Mouse (Mus musculus) MEL (cell line): ENCODE results near the gene Gm38431. TPM values are rescaled to one million over a fixed set of nuclear protein-coding genes. Genes with fewer than 3 reads are reported as not detected.

Source experiments
- DNase-seq: peaks from one replicate; pipeline ENCODE4 v3.0.0; 2011; ENCODE audit warnings: low read depth, low spot score
- H3K27ac ChIP-seq: 2 replicates; pipeline ENCODE4 v1.5.1; 2012; ENCODE audit warnings: low read depth, mild to moderate bottlenecking, control low read depth, low read length, moderate library complexity; ENCODE audit not compliant: control insufficient read depth
- H3K27me3 ChIP-seq, 2 experiments: fragments of 150-350 bp in 1 of 2; sonication (generic) in 1 of 2; 2 replicates each; pipeline ENCODE4 v1.6.1; 2012; ENCODE audit warnings: low read length in 2 of 2, mild to moderate bottlenecking in 2 of 2, improper control_type of control experiment in 1 of 2, moderate library complexity in 1 of 2; ENCODE audit not compliant: insufficient read depth in 2 of 2, control insufficient read depth in 1 of 2
- H3K36me3 ChIP-seq, 2 experiments: 2 replicates each; pipeline ENCODE4 v1.6.1; 2012 to 2014; ENCODE audit warnings: low read length in 2 of 2, improper control_type of control experiment in 1 of 2, inconsistent platforms in 1 of 2, mild to moderate bottlenecking in 1 of 2; ENCODE audit not compliant: insufficient read depth in 2 of 2, control insufficient read depth in 1 of 2
- H3K4me1 ChIP-seq, 2 experiments: fragments of 150-350 bp in 1 of 2; sonication (generic) in 1 of 2; 2 replicates each; pipeline ENCODE4 v1.6.1; 2012; ENCODE audit warnings: low read length in 2 of 2, improper control_type of control experiment in 1 of 2, mild to moderate bottlenecking in 1 of 2; ENCODE audit not compliant: insufficient read depth in 2 of 2, control insufficient read depth in 1 of 2
- H3K4me3 ChIP-seq, 2 experiments: fragments of 150-350 bp in 1 of 2; sonication (generic) in 1 of 2; 2 replicates each; pipeline ENCODE4 v1.5.1; 2012; ENCODE audit warnings: low read depth in 2 of 2, low read length in 2 of 2, mild to moderate bottlenecking in 2 of 2, moderate library complexity in 2 of 2, control low read depth in 1 of 2, improper control_type of control experiment in 1 of 2; ENCODE audit not compliant: control insufficient read depth in 1 of 2, insufficient read depth in 1 of 2
- H3K79me2 ChIP-seq: 2 replicates; pipeline ENCODE4 v1.6.1; 2012; ENCODE audit warnings: mild to moderate bottlenecking, low read length, moderate library complexity; ENCODE audit not compliant: control insufficient read depth, poor library complexity, insufficient read depth
- H3K9ac ChIP-seq: 2 replicates; pipeline ENCODE4 v1.6.1; 2012; ENCODE audit warnings: low read depth, mild to moderate bottlenecking, control low read depth, low read length, moderate library complexity; ENCODE audit not compliant: control insufficient read depth, poor library complexity, severe bottlenecking
- H3K9me3 ChIP-seq: fragments of 150-350 bp; sonication (generic); replicated peaks from 2 replicates; pipeline ENCODE4 v1.6.1; 2012; ENCODE audit warnings: mild to moderate bottlenecking, low read length, improper control_type of control experiment, moderate library complexity; ENCODE audit not compliant: insufficient read depth
- BHLHE40 ChIP-seq: IDR thresholded peaks from 2 replicates; pipeline ENCODE4 v1.6.1; 2012; ENCODE audit warnings: low read depth, mild to moderate bottlenecking, inconsistent platforms, low read length, improper control_type of control experiment, borderline replicate concordance
- CTCF ChIP-seq, 3 experiments: IDR thresholded peaks in 2 of 3; conservative IDR thresholded peaks in 1 of 3; 2 replicates each; pipeline ENCODE4 v1.5.1; 2011 to 2012; ENCODE audit warnings: low read length in 3 of 3, low read depth in 2 of 3, mild to moderate bottlenecking in 2 of 3, improper control_type of control experiment in 1 of 3, inconsistent platforms in 1 of 3, mixed read lengths in 1 of 3, moderate library complexity in 1 of 3; ENCODE audit not compliant: control insufficient read depth in 1 of 3, insufficient read depth in 1 of 3, poor library complexity in 1 of 3, severe bottlenecking in 1 of 3
- ELF1 ChIP-seq: IDR thresholded peaks from 2 replicates; pipeline ENCODE4 v1.6.1; 2014; ENCODE audit warnings: low read depth, mild to moderate bottlenecking, inconsistent platforms, low read length, improper control_type of control experiment, moderate library complexity
- ETS1 ChIP-seq: IDR thresholded peaks from 2 replicates; pipeline ENCODE4 v1.6.1; 2012; ENCODE audit warnings: low read depth, mild to moderate bottlenecking, inconsistent platforms, low read length, improper control_type of control experiment, moderate library complexity
- GATA1 ChIP-seq: IDR thresholded peaks from 2 replicates; pipeline ENCODE4 v1.6.1; 2011; ENCODE audit warnings: low read depth, low read length, improper control_type of control experiment
- HCFC1 ChIP-seq: IDR thresholded peaks from 2 replicates; pipeline ENCODE4 v1.6.1; 2012; ENCODE audit warnings: low read depth, mild to moderate bottlenecking, inconsistent platforms, low read length, improper control_type of control experiment, moderate library complexity
- MAFK ChIP-seq: IDR thresholded peaks from 2 replicates; pipeline ENCODE4 v1.6.1; 2011; ENCODE audit warnings: low read depth, mild to moderate bottlenecking, low read length, improper control_type of control experiment, borderline replicate concordance
- MAX ChIP-seq: IDR thresholded peaks from 2 replicates; pipeline ENCODE4 v1.6.1; 2011; ENCODE audit warnings: low read length, improper control_type of control experiment
- MAZ ChIP-seq: IDR thresholded peaks from 2 replicates; pipeline ENCODE4 v1.6.1; 2012; ENCODE audit warnings: low read depth, mild to moderate bottlenecking, inconsistent platforms, low read length, improper control_type of control experiment
- MEF2A ChIP-seq: IDR thresholded peaks from 2 replicates; pipeline ENCODE4 v1.6.1; 2014; ENCODE audit warnings: low read depth, mild to moderate bottlenecking, inconsistent platforms, low read length, improper control_type of control experiment; ENCODE audit not compliant: poor library complexity, insufficient replicate concordance, severe bottlenecking; ENCODE audit errors: extremely low read depth
- MXI1 ChIP-seq: IDR thresholded peaks from 2 replicates; pipeline ENCODE4 v1.6.1; 2011; ENCODE audit warnings: mild to moderate bottlenecking, low read depth, low read length, improper control_type of control experiment
- MYB ChIP-seq: IDR thresholded peaks from 2 replicates; pipeline ENCODE4 v1.6.1; 2011; ENCODE audit warnings: mild to moderate bottlenecking, low read depth, low read length, improper control_type of control experiment
- MYC ChIP-seq: IDR thresholded peaks from 2 replicates; pipeline ENCODE4 v1.6.1; 2011; ENCODE audit warnings: low read depth, mild to moderate bottlenecking, low read length, improper control_type of control experiment, moderate library complexity
- NRF1 ChIP-seq: IDR thresholded peaks from 2 replicates; pipeline ENCODE4 v1.6.1; 2014; ENCODE audit warnings: low read depth, mild to moderate bottlenecking, inconsistent platforms, low read length, improper control_type of control experiment, moderate library complexity; ENCODE audit not compliant: poor library complexity, insufficient read depth, severe bottlenecking
- POLR2AphosphoS2 ChIP-seq: IDR thresholded peaks from 2 replicates; pipeline ENCODE4 v1.6.1; 2011; ENCODE audit warnings: low read length, improper control_type of control experiment
- POLR2AphosphoS5 ChIP-seq: IDR thresholded peaks from 2 replicates; pipeline ENCODE4 v1.6.1; 2012; ENCODE audit warnings: low read depth, borderline replicate concordance, mild to moderate bottlenecking, inconsistent platforms, low read length, moderate library complexity, mixed read lengths
- RAD21 ChIP-seq: IDR thresholded peaks from 2 replicates; pipeline ENCODE4 v1.6.1; 2011; ENCODE audit warnings: mild to moderate bottlenecking, low read depth, low read length, improper control_type of control experiment
- SIN3A ChIP-seq: IDR thresholded peaks from 2 replicates; pipeline ENCODE4 v1.6.1; 2012; ENCODE audit warnings: low read length, improper control_type of control experiment, inconsistent platforms
- SMC3 ChIP-seq: IDR thresholded peaks from 2 replicates; pipeline ENCODE4 v1.6.1; 2011; ENCODE audit warnings: low read depth, low read length, improper control_type of control experiment
- TCF12 ChIP-seq: IDR thresholded peaks from 2 replicates; pipeline ENCODE4 v1.6.1; 2014; ENCODE audit warnings: low read depth, mild to moderate bottlenecking, inconsistent platforms, low read length, improper control_type of control experiment, moderate library complexity
- ZNF384 ChIP-seq: IDR thresholded peaks from 2 replicates; pipeline ENCODE4 v1.6.1; 2012; ENCODE audit warnings: low read depth, mild to moderate bottlenecking, inconsistent platforms, low read length, improper control_type of control experiment
- polyA plus RNA-seq, 2 experiments: library from polyadenylated mRNA; stranded (reverse) in 1 of 2; unstranded in 1 of 2; fragments of >175 nt in 1 of 2; fragments of >200 nt in 1 of 2; gene quantifications; 2 replicates each; pipeline versions ENCODE4 v1.2.1 to v1.2.4; 2012; ENCODE audit warnings: low replicate concordance in 2 of 2, low read depth in 1 of 2; ENCODE audit not compliant: insufficient read length in 2 of 2, insufficient read depth in 1 of 2, missing spikeins in 1 of 2
- total RNA-seq: library from RNA; depleted of rRNA; stranded (reverse); fragments of 300-350 nt; gene quantifications from 2 replicates; pipeline ENCODE4 v1.2.3, GENCODE M21; 2012

The Gm38431 gene
- total and polyA plus RNA-seq, 3 experiments: 38.9 to 191 (median 42.1) TPM

DNA sequence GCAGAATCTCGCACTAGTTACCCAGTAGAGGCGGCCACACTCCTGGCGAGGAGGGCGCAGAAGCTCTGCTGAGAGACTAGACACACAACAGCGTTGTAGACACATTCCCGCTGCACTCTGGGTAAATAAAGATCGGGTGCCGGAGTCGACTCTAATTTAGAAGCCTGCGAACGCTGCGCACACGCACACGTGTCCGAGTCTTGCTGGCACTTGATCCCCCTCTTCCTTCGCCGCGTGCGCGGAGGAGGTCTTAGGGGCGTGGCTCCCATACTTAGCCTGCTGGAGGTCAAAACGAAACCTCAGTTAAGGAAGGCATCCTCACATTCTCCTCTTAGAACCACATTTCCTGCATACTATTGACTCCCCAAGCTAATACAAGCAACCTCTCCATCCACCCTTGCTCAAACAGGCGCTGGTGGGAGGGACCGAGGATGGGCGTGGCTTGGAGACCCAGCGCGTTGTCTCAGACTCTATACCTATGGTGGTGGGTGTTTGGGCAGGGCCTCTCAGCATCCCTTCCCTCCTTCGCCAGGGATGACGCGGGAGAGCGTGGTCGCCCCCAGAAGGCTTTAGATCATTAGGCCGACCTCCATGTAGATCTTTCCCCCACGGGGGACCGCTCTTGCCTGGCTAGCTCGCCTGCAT lies 60.4 kb downstream of the Gm38431 start:
- H3K27me3 ChIP-seq: no peaks in the 10 kb centered on the region
- H3K79me2 ChIP-seq: peaks cover 23% of the 10 kb centered on the region
- peaks cover 14 to 31% of the 10 kb centered on the region in 2 experiments for H3K4me1 ChIP-seq
- peak overlapping the region; percentile 64 for H3K9ac ChIP-seq
- H3K4me3 ChIP-seq: peak overlapping the region; percentile 55 to 64
- peak overlapping the region; percentile 85 for H3K27ac ChIP-seq
- DNase-seq: peak; percentile 99
- H3K36me3 ChIP-seq: peaks cover 0 to 17% of the 10 kb centered on the region in 2 experiments; a peak in 2 of 4 replicates
- TF ChIP-seq HCFC1: no peak
- TF ChIP-seq GATA1: peak; percentile 10; the same call in 1 of the 2 replicates
- no peaks in the 10 kb centered on the region for H3K9me3 ChIP-seq

DNA sequence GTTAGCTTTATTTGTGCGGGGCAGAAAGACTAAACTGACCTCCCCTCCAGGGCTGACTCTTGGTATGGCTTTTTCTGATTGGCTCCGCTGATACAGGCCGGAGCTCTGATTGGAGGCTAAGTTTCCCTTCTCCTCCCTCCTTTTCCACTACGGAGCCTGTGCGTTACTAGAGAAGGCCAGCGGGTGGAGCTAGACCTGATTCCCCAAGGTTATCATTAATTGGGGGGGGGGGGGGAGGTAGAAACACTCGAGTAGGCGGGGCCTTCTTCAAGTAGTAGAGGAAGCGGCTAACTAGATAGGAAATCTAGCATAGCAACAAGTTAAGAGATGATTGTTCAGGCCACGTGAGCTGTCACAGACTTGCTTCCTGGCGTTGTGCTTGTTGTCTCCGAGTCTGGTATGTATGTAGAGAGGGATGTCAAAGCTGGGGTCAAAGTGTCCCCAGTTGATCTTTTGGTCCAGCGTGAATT lies 61.0 kb downstream of the Gm38431 start:
- Histone ChIP-seq H3K27me3 (no peaks in the 10 kb centered on the region), H3K4me1 (peaks cover 14 to 31% of the 10 kb centered on the region in 2 experiments), H3K79me2 (peaks cover 23% of the 10 kb centered on the region), H3K9ac (peak overlapping the region; percentile 73), H3K9me3 (no peaks in the 10 kb centered on the region), H3K4me3 (peak overlapping the region; percentile 55 to 64), H3K36me3 (peaks cover 0 to 17% of the 10 kb centered on the region in 2 experiments; a peak in 2 of 4 replicates), H3K27ac (peak overlapping the region; percentile 85)
- TF ChIP-seq MAFK (no peak), ETS1 (no peak), MEF2A (no peak), GATA1 (peak; percentile 90), POLR2AphosphoS5 (no peak), MXI1 (no peak), CTCF (IDR thresholded peaks at IDR 0.05 in 2 of 3, conservative IDR thresholded peaks at IDR 0.05 in 1 of 3; ENCODE audit: control insufficient read depth in 1 of 3, insufficient read depth in 1 of 3, low read depth in 2 of 3, low read length in 3 of 3, poor library complexity in 1 of 3, severe bottlenecking in 1 of 3) (peak in 1 of 3 experiments; percentile 87; a peak in 2 of 6 replicates)
- peak; percentile 100 for DNase-seq

DNA sequence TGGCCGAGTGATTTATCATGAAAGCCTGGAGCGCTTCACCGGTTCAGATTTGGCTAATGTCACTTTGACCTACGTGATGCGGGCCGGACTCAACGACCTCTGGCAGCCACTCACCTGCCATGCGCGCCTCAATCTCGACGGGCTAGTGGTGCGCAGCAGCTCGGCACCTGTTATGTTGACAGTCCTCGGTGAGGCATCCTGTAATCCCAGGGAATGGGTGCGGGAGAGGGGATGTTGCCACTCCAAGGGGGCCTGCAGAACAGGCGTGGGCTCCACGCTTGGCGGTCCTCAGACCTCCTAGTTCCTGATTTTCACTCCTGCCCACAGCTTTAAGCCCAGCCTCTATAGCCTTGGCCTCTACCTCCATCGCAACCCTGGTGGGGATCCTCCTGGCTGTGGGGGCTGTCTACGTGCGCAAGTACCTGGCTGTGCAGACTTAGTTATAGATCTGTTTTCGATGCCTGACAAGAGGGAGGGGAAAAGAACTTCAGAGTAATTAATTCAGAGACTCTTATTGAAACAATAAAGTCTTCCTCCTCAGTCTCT lies 61.7 kb downstream of the Gm38431 start:
- Histone ChIP-seq H3K4me1 (peaks cover 14 to 31% of the 10 kb centered on the region in 2 experiments), H3K9ac (peak overlapping the region; percentile 73), H3K27me3 (no peaks in the 10 kb centered on the region), H3K4me3 (peak overlapping the region; percentile 53 to 58), H3K79me2 (peaks cover 23% of the 10 kb centered on the region), H3K27ac (peak overlapping the region; percentile 83), H3K9me3 (no peaks in the 10 kb centered on the region), H3K36me3 (peaks cover 0 to 17% of the 10 kb centered on the region in 2 experiments; a peak in 2 of 4 replicates)
- TF ChIP-seq MAX: no peak
- no peak for TF ChIP-seq ELF1
- no peak; a peak in 1 of 6 replicates for TF ChIP-seq CTCF (IDR thresholded peaks at IDR 0.05 in 2 of 3, conservative IDR thresholded peaks at IDR 0.05 in 1 of 3; ENCODE audit: control insufficient read depth in 1 of 3, insufficient read depth in 1 of 3, low read depth in 2 of 3, low read length in 3 of 3, poor library complexity in 1 of 3, severe bottlenecking in 1 of 3)
- TF ChIP-seq TCF12: no peak
- no peak for TF ChIP-seq MEF2A
- TF ChIP-seq MAZ: no peak
- TF ChIP-seq MAFK: no peak
- no peak for TF ChIP-seq MYC
- TF ChIP-seq BHLHE40: no peak
- no peak for TF ChIP-seq NRF1
- TF ChIP-seq ZNF384: no peak
- no peak for TF ChIP-seq HCFC1
- TF ChIP-seq SIN3A: no peak
- TF ChIP-seq POLR2AphosphoS5: no peak; the same call in 1 of the 2 replicates
- TF ChIP-seq MYB: no peak
- no peak for TF ChIP-seq RAD21
- no peak for TF ChIP-seq POLR2AphosphoS2
- TF ChIP-seq SMC3: no peak
- DNase-seq: peak; percentile 96
